Mouse (Mus musculus): ENCODE measurements around the gene 1700003F12Rik. TPM values are rescaled to one million over a fixed set of nuclear protein-coding genes. Genes with fewer than 3 reads are reported as not detected.

1700003F12Rik gene
- total and polyA plus RNA-seq, 2 experiments: 0.54 TPM; not detected in 1

- Histone ChIP-seq H3K4me3 (ENCODE audit: insufficient read depth, low read depth, low read length) (no peak overlapping the region), H3K9ac (ENCODE audit: low read depth, low read length) (no peak overlapping the region), H3K4me1 (ENCODE audit: control insufficient read depth, insufficient read depth, low read length) (no peaks in the 10 kb centered on the region), H3K36me3 (ENCODE audit: control insufficient read depth, insufficient read depth, low read length) (peaks cover 53% of the 10 kb centered on the region), H3K27me3 (ENCODE audit: control insufficient read depth, insufficient read depth, low read length) (no peaks in the 10 kb centered on the region), H3K27ac (replicated peaks; ENCODE audit: insufficient read depth, low read depth, low read length) (no peak overlapping the region), H3K79me2 (ENCODE audit: control insufficient read depth, insufficient read depth, low read length) (no peaks in the 10 kb centered on the region; the same call in 1 of the 2 replicates)
- no peak for TF ChIP-seq POLR2A (IDR thresholded peaks at IDR 0.05; ENCODE audit: extremely low read depth, insufficient read depth, low read length)
- TF ChIP-seq CTCF (IDR thresholded peaks at IDR 0.05; ENCODE audit: low read depth, low read length): no peak
- DNase-seq (ENCODE audit: extremely low read depth, low read depth, low spot score): no peak
- WGBS: 95% methylated on average over 2 of the region's 2 CpGs
Measured at GRCm38 (mm10) chr2:154525285-154525684, 21.6 kb upstream of the 1700003F12Rik start.

GRCm38 (mm10) chr2:154526531-154526930, 20.4 kb upstream of the 1700003F12Rik start:
- Histone ChIP-seq H3K27ac (replicated peaks; ENCODE audit: insufficient read depth, low read depth, low read length) (no peak overlapping the region), H3K27me3 (ENCODE audit: control insufficient read depth, insufficient read depth, low read length) (no peaks in the 10 kb centered on the region), H3K4me1 (ENCODE audit: control insufficient read depth, insufficient read depth, low read length) (no peaks in the 10 kb centered on the region), H3K9ac (ENCODE audit: low read depth, low read length) (no peak overlapping the region), H3K36me3 (ENCODE audit: control insufficient read depth, insufficient read depth, low read length) (peaks cover 59% of the 10 kb centered on the region), H3K4me3 (ENCODE audit: insufficient read depth, low read depth, low read length) (no peak overlapping the region), H3K79me2 (ENCODE audit: control insufficient read depth, insufficient read depth, low read length) (no peaks in the 10 kb centered on the region; the same call in 1 of the 2 replicates)
- WGBS: 89% methylated on average over 3 of the region's 3 CpGs
- no peak for DNase-seq (ENCODE audit: extremely low read depth, low read depth, low spot score)
- TF ChIP-seq POLR2A (IDR thresholded peaks at IDR 0.05; ENCODE audit: extremely low read depth, insufficient read depth, low read length) (no peak), CTCF (IDR thresholded peaks at IDR 0.05; ENCODE audit: low read depth, low read length) (no peak)

GRCm38 (mm10) chr2:154532888-154533287, 14.0 kb upstream of the 1700003F12Rik start:
- H3K36me3 ChIP-seq (ENCODE audit: control insufficient read depth, insufficient read depth, low read length): peaks cover 57% of the 10 kb centered on the region
- H3K4me1 ChIP-seq (ENCODE audit: control insufficient read depth, insufficient read depth, low read length): no peaks in the 10 kb centered on the region
- H3K27me3 ChIP-seq (ENCODE audit: control insufficient read depth, insufficient read depth, low read length): no peaks in the 10 kb centered on the region
- 85% methylated on average over 3 of the region's 3 CpGs for WGBS
- no peaks in the 10 kb centered on the region for H3K79me2 ChIP-seq (ENCODE audit: control insufficient read depth, insufficient read depth, low read length)
- TF ChIP-seq POLR2A (IDR thresholded peaks at IDR 0.05; ENCODE audit: extremely low read depth, insufficient read depth, low read length) (no peak), CTCF (IDR thresholded peaks at IDR 0.05; ENCODE audit: low read depth, low read length) (no peak)
- no peak overlapping the region for H3K9ac ChIP-seq (ENCODE audit: low read depth, low read length)
- no peak for DNase-seq (ENCODE audit: extremely low read depth, low read depth, low spot score)
- H3K27ac ChIP-seq (replicated peaks; ENCODE audit: insufficient read depth, low read depth, low read length): no peak overlapping the region
- H3K4me3 ChIP-seq (ENCODE audit: insufficient read depth, low read depth, low read length): no peak overlapping the region

- whole genome bisulfite sequencing: 96% methylated on average over 12 of the region's 12 CpGs
- no peaks in the 10 kb centered on the region for H3K27me3 ChIP-seq (ENCODE audit: control insufficient read depth, insufficient read depth, low read length)
- no peak overlapping the region for H3K4me3 ChIP-seq (ENCODE audit: insufficient read depth, low read depth, low read length)
- H3K36me3 ChIP-seq (ENCODE audit: control insufficient read depth, insufficient read depth, low read length): peaks cover 44% of the 10 kb centered on the region
- DNase-seq (ENCODE audit: extremely low read depth, low read depth, low spot score): no peak
- no peaks in the 10 kb centered on the region for H3K4me1 ChIP-seq (ENCODE audit: control insufficient read depth, insufficient read depth, low read length)
- no peak for TF ChIP-seq POLR2A (IDR thresholded peaks at IDR 0.05; ENCODE audit: extremely low read depth, insufficient read depth, low read length)
- no peak for TF ChIP-seq CTCF (IDR thresholded peaks at IDR 0.05; ENCODE audit: low read depth, low read length)
- no peak overlapping the region for H3K9ac ChIP-seq (ENCODE audit: low read depth, low read length)
- H3K27ac ChIP-seq (replicated peaks; ENCODE audit: insufficient read depth, low read depth, low read length): no peak overlapping the region
- no peaks in the 10 kb centered on the region for H3K79me2 ChIP-seq (ENCODE audit: control insufficient read depth, insufficient read depth, low read length)
Measured at GRCm38 (mm10) chr2:154534704-154535270, 12.1 kb upstream of the 1700003F12Rik start.

- Histone ChIP-seq H3K27ac (replicated peaks; ENCODE audit: insufficient read depth, low read depth, low read length) (no peak overlapping the region), H3K27me3 (ENCODE audit: control insufficient read depth, insufficient read depth, low read length) (no peaks in the 10 kb centered on the region), H3K4me1 (ENCODE audit: control insufficient read depth, insufficient read depth, low read length) (no peaks in the 10 kb centered on the region), H3K9ac (ENCODE audit: low read depth, low read length) (no peak overlapping the region), H3K36me3 (ENCODE audit: control insufficient read depth, insufficient read depth, low read length) (peaks cover 21% of the 10 kb centered on the region), H3K79me2 (ENCODE audit: control insufficient read depth, insufficient read depth, low read length) (no peaks in the 10 kb centered on the region), H3K4me3 (ENCODE audit: insufficient read depth, low read depth, low read length) (no peak overlapping the region)
- 70% methylated on average over 2 of the region's 2 CpGs for WGBS
- no peak for TF ChIP-seq CTCF (IDR thresholded peaks at IDR 0.05; ENCODE audit: low read depth, low read length)
- no peak for TF ChIP-seq POLR2A (IDR thresholded peaks at IDR 0.05; ENCODE audit: extremely low read depth, insufficient read depth, low read length)
- DNase-seq (ENCODE audit: extremely low read depth, low read depth, low spot score): no peak
Measured at GRCm38 (mm10) chr2:154538310-154538709, 8.6 kb upstream of the 1700003F12Rik start.

GRCm38 (mm10) chr2:154538710-154539109, 8.2 kb upstream of the 1700003F12Rik start:
- H3K4me3 ChIP-seq (ENCODE audit: insufficient read depth, low read depth, low read length): no peak overlapping the region
- no peak overlapping the region for H3K27ac ChIP-seq (replicated peaks; ENCODE audit: insufficient read depth, low read depth, low read length)
- H3K79me2 ChIP-seq (ENCODE audit: control insufficient read depth, insufficient read depth, low read length): no peaks in the 10 kb centered on the region
- no peaks in the 10 kb centered on the region for H3K4me1 ChIP-seq (ENCODE audit: control insufficient read depth, insufficient read depth, low read length)
- peaks cover 21% of the 10 kb centered on the region for H3K36me3 ChIP-seq (ENCODE audit: control insufficient read depth, insufficient read depth, low read length)
- no peak overlapping the region for H3K9ac ChIP-seq (ENCODE audit: low read depth, low read length)
- no peak for TF ChIP-seq POLR2A (IDR thresholded peaks at IDR 0.05; ENCODE audit: extremely low read depth, insufficient read depth, low read length)
- TF ChIP-seq CTCF (IDR thresholded peaks at IDR 0.05; ENCODE audit: low read depth, low read length): no peak
- DNase-seq (ENCODE audit: extremely low read depth, low read depth, low spot score): no peak
- H3K27me3 ChIP-seq (ENCODE audit: control insufficient read depth, insufficient read depth, low read length): no peaks in the 10 kb centered on the region
- WGBS: 60% methylated on average over 3 of the region's 3 CpGs
